ENCODE assay signal across 10 mouse cellular contexts in the genomic region with DNA sequence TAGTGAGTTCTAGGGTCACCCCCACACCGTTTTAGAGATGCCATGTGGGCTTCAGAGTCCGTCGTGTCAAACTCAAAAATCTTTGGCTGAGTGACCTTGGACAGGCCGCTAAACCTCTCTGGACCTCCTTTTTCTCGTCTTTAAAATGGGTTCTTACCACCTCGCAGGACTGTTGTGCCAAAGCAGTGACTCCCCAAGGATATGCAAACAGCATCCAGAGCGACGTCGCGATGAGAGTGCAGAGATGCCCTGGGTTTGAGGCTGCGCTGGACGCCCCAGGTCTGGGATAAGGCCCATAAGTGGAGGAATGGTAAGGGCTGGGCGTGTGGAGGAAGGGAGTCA. TPM values are rescaled to one million over a fixed set of nuclear protein-coding genes. Genes with fewer than 3 reads are reported as not detected.
A peak's percentile ranks its signal among the peaks of the same experiment; 100 is the strongest.
DNase-seq lines count a peak whose midpoint lies in the region; ATAC-seq and TF ChIP-seq lines count a peak whose summit lies in the region.
"Had no signal": no experiment of that assay in that cellular context is flagged by ENCODE, and none has a peak within 500 bp of the region (broad histone marks: within the 10 kb centered on the region; RNA-seq: fewer than 3 reads in every experiment).

No protein-coding gene starts in this region.

- peak overlapping the region; percentile 58 for H3K4me3 ChIP-seq in gastrocnemius, adult 2 months
- H3K4me3 ChIP-seq in E14TG2a.4 (replicated peaks; ENCODE audit: low read length): peak overlapping the region; percentile 76
- peak overlapping the region; percentile 68 for H3K4me3 ChIP-seq in forebrain, embryonic 16.5 days (replicated peaks; ENCODE audit: low read length)
- peak overlapping the region; percentile 46 for H3K4me3 ChIP-seq in limb, embryonic 15.5 days

- H3K4me1 ChIP-seq in E14TG2a.4 (replicated peaks; ENCODE audit: low read depth, low read length): peaks cover 46% of the 10 kb centered on the region
- H3K4me1 ChIP-seq in forebrain, embryonic 16.5 days (replicated peaks; ENCODE audit: control insufficient read depth, insufficient read depth, low read length): peaks cover 40% of the 10 kb centered on the region
- H3K4me1 ChIP-seq in limb, embryonic 15.5 days: peaks cover 28% of the 10 kb centered on the region

- ATAC-seq in forebrain, embryonic 16.5 days: no peak; the same call in none of the 2 replicates
- no peak for ATAC-seq in limb, embryonic 15.5 days (ENCODE audit: insufficient number of reproducible peaks, low FRiP score, low TSS enrichment, low read depth)

- peak overlapping the region; percentile 93 for H3K4me2 ChIP-seq in forebrain, embryonic 16.5 days (ENCODE audit: low read length)
- H3K4me2 ChIP-seq in limb, embryonic 15.5 days: peak overlapping the region; percentile 84

- intact Hi-C loops in gastrocnemius, adult 2 months (cut with DNase I): no loop called here

- peaks cover 83% of the 10 kb centered on the region for H3K27me3 ChIP-seq in E14TG2a.4 (ENCODE audit: insufficient read depth, low read length)
- H3K27me3 ChIP-seq in forebrain, embryonic 16.5 days (replicated peaks; ENCODE audit: control insufficient read depth, insufficient read depth, low read length): no peaks in the 10 kb centered on the region
- peaks cover 50% of the 10 kb centered on the region for H3K27me3 ChIP-seq in limb, embryonic 15.5 days

- peak overlapping the region; percentile 96 for H3K9ac ChIP-seq in forebrain, embryonic 16.5 days (replicated peaks; ENCODE audit: low read depth, low read length)
- no peak overlapping the region for H3K9ac ChIP-seq in limb, embryonic 15.5 days

- 0 out of 2 replicates have a peak, but pooled peaks cover 4% of the 10 kb centered on the region for H3K9me3 ChIP-seq in E14TG2a.4 (ENCODE audit: low read length)
- no peaks in the 10 kb centered on the region for H3K9me3 ChIP-seq in forebrain, embryonic 16.5 days (ENCODE audit: control insufficient read depth, low read length)
- H3K9me3 ChIP-seq in limb, embryonic 15.5 days: no peaks in the 10 kb centered on the region

- WGBS in forebrain, embryonic 16.5 days: under 1% methylated on average over 13 of the region's 13 CpGs
- 4% methylated on average over 13 of the region's 13 CpGs for WGBS in limb, embryonic 15.5 days

- no peaks in the 10 kb centered on the region for H3K36me3 ChIP-seq in E14TG2a.4 (ENCODE audit: insufficient read depth, low read length)
- peaks cover 4% of the 10 kb centered on the region; the same call in 1 of the 2 replicates for H3K36me3 ChIP-seq in forebrain, embryonic 16.5 days (ENCODE audit: control insufficient read depth, insufficient read depth)
- H3K36me3 ChIP-seq in limb, embryonic 15.5 days: no peaks in the 10 kb centered on the region

- no peak for TF ChIP-seq CTCF in gastrocnemius, adult 2 months (IDR thresholded peaks at IDR 0.05)
- no peak for TF ChIP-seq CTCF in E14TG2a.4 (conservative IDR thresholded peaks at IDR 0.05; ENCODE audit: low read length)

- no peak overlapping the region for H3K27ac ChIP-seq in gastrocnemius, adult 2 months
- peak overlapping the region; percentile 93 for H3K27ac ChIP-seq in forebrain, embryonic 16.5 days (ENCODE audit: low read length)
- no peak overlapping the region for H3K27ac ChIP-seq in limb, embryonic 15.5 days

- no peak for DNase-seq in gastrocnemius, adult 2 months
- no peak for DNase-seq in gastrocnemius, postnatal 25 days
- DNase-seq in thymus, postnatal 25 days: no peak
- DNase-seq in urinary bladder, postnatal 25 days (ENCODE audit: low spot score): no peak
- DNase-seq in cerebellum, adult 11 months: no peak

RNA-seq across cellular contexts. Expression of gene Cryba4, which starts 24.4 kb away (rescaled TPM):
- total RNA-seq in gastrocnemius, adult 2 months (2021): under 1 TPM in 1 of 2 experiments, not detected in 1; 0.86 TPM
- under 1 TPM in 1 of 2 experiments, not detected in 1; 0.46 TPM for total RNA-seq in gastrocnemius, postnatal 25 days (2021)
- 0.75 and 1.4 TPM in 2 replicates for polyA plus RNA-seq in forebrain, embryonic 16.5 days (2015; fragmentation: Nextera tagmentation; extraction: Ambion mirVana)
- 1.5 and 1.6 TPM in 2 replicates for polyA plus RNA-seq in limb, embryonic 15.5 days (2015; fragmentation: Nextera tagmentation; extraction: Ambion mirVana)
- total RNA-seq: granulocyte monocyte progenitor cell, adult 5-6 weeks; megakaryocyte progenitor cell, adult 5-6 weeks had no signal

RNA-seq across cellular contexts. Expression of gene Crybb1, which starts 27.7 kb away (rescaled TPM):
- 1 to 10 TPM; 1.6 to 3.7 TPM for total RNA-seq in gastrocnemius, adult 2 months (2021)
- total RNA-seq in gastrocnemius, postnatal 25 days (2021): 1 to 10 TPM; 3.2 to 3.9 TPM
- 4.6 and 5.8 TPM in 2 replicates for polyA plus RNA-seq in forebrain, embryonic 16.5 days (2015; fragmentation: Nextera tagmentation; extraction: Ambion mirVana)
- 2.6 and 3.6 TPM in 2 replicates for polyA plus RNA-seq in limb, embryonic 15.5 days (2015; fragmentation: Nextera tagmentation; extraction: Ambion mirVana)
- total RNA-seq: granulocyte monocyte progenitor cell, adult 5-6 weeks; megakaryocyte progenitor cell, adult 5-6 weeks had no signal

RNA-seq across cellular contexts. Expression of gene Tpst2, which starts 48.6 kb away (rescaled TPM):
- 10 to 100 TPM; 12.6 to 25.4 TPM for total RNA-seq in gastrocnemius, adult 2 months (2021)
- total RNA-seq in gastrocnemius, postnatal 25 days (2021): 10 to 100 TPM; 16.8 to 17.8 TPM
- polyA plus RNA-seq in forebrain, embryonic 16.5 days (2015; fragmentation: Nextera tagmentation; extraction: Ambion mirVana): 27.9 and 30.2 TPM in 2 replicates
- 51.2 and 54.7 TPM in 2 replicates for polyA plus RNA-seq in limb, embryonic 15.5 days (2015; fragmentation: Nextera tagmentation; extraction: Ambion mirVana)
